39 mouse cellular contexts compared by ENCODE assay signal in genomic region chr1:175562379-175562778, GRCm38 (mm10). TPM values are rescaled to one million over a fixed set of nuclear protein-coding genes. Genes with fewer than 3 reads are reported as not detected.
"Had no signal": no experiment of that assay in that cellular context is flagged by ENCODE, and none has a peak within 500 bp of the region (broad histone marks: within the 10 kb centered on the region; RNA-seq: fewer than 3 reads in every experiment).

No protein-coding gene starts in this region.

- H3K4me2 ChIP-seq: heart, embryonic 11.5 days; heart, embryonic 12.5 days; heart, embryonic 13.5 days; heart, embryonic 15.5 days; hindbrain, embryonic 12.5 days; hindbrain, embryonic 13.5 days; hindbrain, embryonic 14.5 days; hindbrain, embryonic 15.5 days; intestine, embryonic 15.5 days; kidney, embryonic 15.5 days had no signal

- H3K4me3 ChIP-seq: heart, embryonic 12.5 days; heart, embryonic 13.5 days; heart, embryonic 15.5 days; hindbrain, embryonic 10.5 days; hindbrain, embryonic 12.5 days; hindbrain, embryonic 13.5 days; hindbrain, embryonic 15.5 days; intestine, embryonic 15.5 days; kidney, embryonic 15.5 days; layer of hippocampus, adult 2 months; left cerebral cortex, adult 2 months had no signal

- H3K27ac ChIP-seq: heart, embryonic 13.5 days; heart, embryonic 15.5 days; hindbrain, embryonic 10.5 days; hindbrain, embryonic 12.5 days; hindbrain, embryonic 13.5 days; hindbrain, embryonic 14.5 days; hindbrain, embryonic 15.5 days; hindbrain, postnatal 0 days; intestine, embryonic 15.5 days; kidney, embryonic 15.5 days; kidney, postnatal 0 days; layer of hippocampus, adult 2 months; left cerebral cortex, adult 2 months had no signal

- H3K9me3 ChIP-seq: heart, embryonic 12.5 days; heart, embryonic 13.5 days; heart, embryonic 15.5 days; hindbrain, embryonic 10.5 days; hindbrain, embryonic 12.5 days; hindbrain, embryonic 13.5 days; hindbrain, embryonic 15.5 days; intestine, embryonic 15.5 days; kidney, embryonic 15.5 days had no signal

- H3K9ac ChIP-seq: heart, embryonic 12.5 days; heart, embryonic 13.5 days; heart, embryonic 15.5 days; hindbrain, embryonic 12.5 days; hindbrain, embryonic 13.5 days; hindbrain, embryonic 14.5 days; hindbrain, embryonic 15.5 days; intestine, embryonic 15.5 days; kidney, embryonic 15.5 days had no signal

- H3K36me3 ChIP-seq: heart, embryonic 12.5 days; heart, embryonic 13.5 days; heart, embryonic 15.5 days; hindbrain, embryonic 10.5 days; hindbrain, embryonic 12.5 days; hindbrain, embryonic 13.5 days; hindbrain, embryonic 15.5 days; intestine, embryonic 15.5 days; kidney, embryonic 15.5 days had no signal

- H3K27me3 ChIP-seq: heart, embryonic 12.5 days; heart, embryonic 13.5 days; heart, embryonic 15.5 days; hindbrain, embryonic 12.5 days; hindbrain, embryonic 13.5 days; hindbrain, embryonic 15.5 days; intestine, embryonic 15.5 days; kidney, embryonic 15.5 days had no signal

- DNase-seq: heart, postnatal 10 days; heart, postnatal 14 days; heart, postnatal 36 days; heart, postnatal 4 days; kidney, adult 11 months; kidney, adult 18-20 months; kidney, adult 2 months; kidney, adult 8-10 months; kidney, adult 9 months; kidney, postnatal 10 days; kidney, postnatal 14 days; kidney, postnatal 25 days; kidney, postnatal 36 days; kidney, postnatal 4 days; layer of hippocampus, adult 9-11 months; layer of hippocampus, postnatal 36 days had no signal

- H3K4me1 ChIP-seq: heart, embryonic 12.5 days; heart, embryonic 13.5 days; heart, embryonic 15.5 days; hindbrain, embryonic 10.5 days; hindbrain, embryonic 12.5 days; hindbrain, embryonic 13.5 days; hindbrain, embryonic 15.5 days; intestine, embryonic 15.5 days; kidney, embryonic 15.5 days had no signal

- ATAC-seq: hindbrain, embryonic 16.5 days; hindbrain, postnatal 0 days; inflammation-experienced regulatory T-cells, adult 6 months; intestine, embryonic 15.5 days; intestine, embryonic 16.5 days; intestine, postnatal 0 days had no signal

RNA-seq across cellular contexts. Expression of gene Kmo, which starts 57.8 kb away (rescaled TPM):
- total RNA-seq: heart, postnatal 4 days; layer of hippocampus, adult 18-20 months; layer of hippocampus, postnatal 10 days; layer of hippocampus, postnatal 25 days had no signal
- polyA plus RNA-seq: hindbrain, embryonic 12.5 days; hindbrain, embryonic 15.5 days; kidney, embryonic 14.5 days had no signal
